Mouse (Mus musculus) hindbrain, embryonic 13.5 days (tissue): ENCODE data around the gene Tifa. TPM values are rescaled to one million over a fixed set of nuclear protein-coding genes. Genes with fewer than 3 reads are reported as not detected.

Experiments
- ATAC-seq: fragments of 200-750 bp; cut with Nextera tagmentation; 2 replicates; pipeline ENCODE4 v1.8.0; 2017; ENCODE audit warnings: moderate TSS enrichment; ENCODE audit not compliant: low FRiP score
- H3K27ac ChIP-seq: fragments of 300-500 bp; sonication (generic); 2 replicates; pipeline ENCODE4 v1.5.1; 2015; ENCODE audit warnings: inconsistent platforms, mild to moderate bottlenecking, moderate library complexity
- H3K27me3 ChIP-seq: fragments of 300-500 bp; sonication (generic); 2 replicates; pipeline ENCODE4 v1.6.1; 2015; ENCODE audit warnings: mild to moderate bottlenecking, inconsistent platforms
- H3K36me3 ChIP-seq: fragments of 300-500 bp; sonication (generic); 2 replicates; pipeline ENCODE4 v1.6.1; 2015; ENCODE audit warnings: mild to moderate bottlenecking, inconsistent platforms
- H3K4me1 ChIP-seq: fragments of 300-500 bp; sonication (generic); replicated peaks from 2 replicates; pipeline ENCODE4 v1.6.1; 2015; ENCODE audit warnings: inconsistent platforms
- H3K4me2 ChIP-seq: fragments of 300-500 bp; sonication (generic); 2 replicates; pipeline ENCODE4 v1.6.1; 2015; ENCODE audit warnings: inconsistent platforms, mild to moderate bottlenecking, moderate library complexity
- H3K4me3 ChIP-seq: fragments of 300-500 bp; sonication (generic); 2 replicates; pipeline ENCODE4 v1.5.1; 2015; ENCODE audit warnings: mild to moderate bottlenecking, inconsistent platforms
- H3K9ac ChIP-seq: fragments of 300-500 bp; sonication (generic); 2 replicates; pipeline ENCODE4 v1.6.1; 2015; ENCODE audit warnings: mild to moderate bottlenecking, inconsistent platforms
- H3K9me3 ChIP-seq: fragments of 300-500 bp; sonication (generic); 2 replicates; pipeline ENCODE4 v1.6.1; 2016; ENCODE audit warnings: inconsistent platforms
- WGBS: fragments of 180-500 bp; shearing (Covaris S2); methylation state at CpG from one replicate; pipeline ENCODE4 v1.1.7; 2015; 5-methylcytosine and 5-hydroxymethylcytosine counted together
- polyA plus RNA-seq: library from polyadenylated mRNA; unstranded; fragments of >200 nt; fragmentation: Nextera tagmentation; extraction: Ambion mirVana; gene quantifications from 2 replicates; pipeline ENCODE4 v1.2.1, GENCODE M21; 2015

The Tifa gene
- polyA plus RNA-seq, 1 experiment from 2014 or later: 4.7 TPM

DNA sequence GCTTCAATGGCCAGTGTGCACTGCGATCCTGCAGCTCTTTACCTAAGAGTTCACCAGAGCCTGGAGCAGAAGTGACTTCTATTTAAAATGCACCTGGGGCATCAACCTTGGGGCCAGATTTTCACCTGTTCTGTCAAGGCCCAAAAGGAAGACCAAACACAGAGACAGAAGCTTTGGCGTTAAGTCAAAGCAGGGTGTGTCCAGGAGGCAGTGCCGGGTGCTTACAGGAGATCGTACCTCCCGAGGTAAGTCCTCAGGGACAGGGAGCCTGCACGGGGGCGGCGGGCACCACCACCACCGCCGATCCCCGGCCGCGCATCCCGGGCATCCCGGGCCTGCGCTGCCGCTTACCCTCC lies 47.2 kb downstream of the Tifa start:
- WGBS: under 1% methylated on average over 17 of the region's 17 CpGs
- Histone ChIP-seq H3K4me1 (peaks cover 36% of the 10 kb centered on the region), H3K27me3 (no peaks in the 10 kb centered on the region), H3K4me3 (peak overlapping the region; percentile 88), H3K9ac (peak overlapping the region; percentile 92), H3K9me3 (no peaks in the 10 kb centered on the region), H3K36me3 (0 out of 2 replicates have a peak, but pooled peaks cover 5% of the 10 kb centered on the region), H3K4me2 (peak overlapping the region; percentile 84), H3K27ac (peak overlapping the region; percentile 95)
- no peak for ATAC-seq

DNA sequence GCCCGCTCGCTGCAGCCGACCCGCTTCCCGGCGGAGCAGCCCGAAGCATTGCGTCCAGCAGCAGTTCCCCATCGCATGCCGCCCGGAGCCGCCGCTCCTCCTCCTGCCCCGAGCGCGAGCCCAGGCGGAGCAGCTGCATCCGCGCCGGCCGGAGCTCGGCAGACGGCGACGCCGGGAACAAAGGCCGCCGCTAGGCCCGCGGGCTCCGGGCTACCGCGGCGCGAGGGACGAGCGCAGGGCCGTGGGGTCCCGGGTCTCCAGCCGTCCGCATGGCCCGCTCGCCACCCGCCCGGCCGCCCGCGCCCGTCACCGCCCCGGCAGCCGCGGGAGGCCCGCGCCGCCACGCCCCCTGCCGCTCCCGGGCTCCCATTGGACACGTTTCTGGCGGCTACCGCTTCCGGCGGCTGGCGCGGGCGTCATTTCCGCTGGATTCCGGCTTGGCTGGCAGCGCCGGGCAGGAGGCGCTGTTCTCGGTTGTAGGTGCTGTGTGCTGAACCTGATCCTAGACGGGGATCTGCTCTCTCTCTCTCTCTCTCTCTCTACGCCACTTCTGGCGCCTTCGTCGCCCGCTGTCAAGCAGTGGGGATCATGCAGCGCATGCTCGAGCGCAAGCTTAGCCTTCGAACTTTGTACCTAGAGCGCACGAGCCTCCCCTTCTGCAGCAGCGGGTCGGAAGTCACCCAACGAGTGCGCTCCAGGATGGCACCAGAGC lies 47.7 kb downstream of the Tifa start, which contains the start of gene Ap1ar:
Ap1ar (minus strand) TSS at position 370 of the 712 bp plus-strand sequence.
- under 1% methylated on average over 72 of the region's 89 CpGs for WGBS
- Histone ChIP-seq H3K4me3 (peak within 1 kb of the TSS; percentile 88), H3K9ac (peak within 1 kb of the TSS; percentile 92), H3K27me3 (no peaks in the 10 kb centered on the region), H3K27ac (peak within 1 kb of the TSS; percentile 95), H3K36me3 (0 out of 2 replicates have a peak, but pooled peaks cover 5% of the 10 kb centered on the region), H3K4me1 (peaks cover 36% of the 10 kb centered on the region), H3K9me3 (no peaks in the 10 kb centered on the region), H3K4me2 (peak within 1 kb of the TSS; percentile 84)
- peak; percentile 97 for ATAC-seq

DNA sequence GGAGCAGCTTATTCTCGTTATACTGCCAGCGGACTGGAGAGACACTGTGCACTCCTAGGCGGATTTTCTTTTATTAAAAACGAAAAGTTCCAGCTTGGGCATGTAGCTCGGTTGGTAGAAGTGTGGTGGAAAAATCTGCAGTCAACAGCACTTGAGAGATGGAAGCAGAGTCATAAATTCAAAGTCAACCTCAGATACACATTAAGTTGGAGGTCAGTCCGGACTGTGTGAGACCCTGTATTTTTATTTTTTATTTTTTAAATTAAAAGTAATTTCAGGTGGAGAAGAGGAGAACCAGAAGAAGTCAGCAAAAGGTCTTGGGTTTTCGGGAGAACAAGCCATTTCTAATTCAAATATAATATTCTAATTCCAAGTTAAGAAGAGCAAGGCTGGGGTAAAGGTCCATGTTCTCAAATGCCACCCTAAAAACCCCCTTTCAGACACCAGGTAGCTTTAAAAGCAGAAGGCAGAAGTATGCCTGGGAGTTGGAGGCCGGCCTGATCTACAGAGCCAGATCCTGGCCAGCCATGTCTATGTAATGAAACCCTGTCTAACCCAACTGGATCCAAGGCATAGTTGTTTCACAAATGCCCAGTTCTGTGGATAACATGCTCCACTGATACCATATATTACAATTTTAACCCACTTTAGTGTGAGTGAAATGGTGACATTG lies 48.5 kb downstream of the Tifa start:
- peak overlapping the region; percentile 88 for H3K4me3 ChIP-seq
- H3K4me2 ChIP-seq: peak overlapping the region; percentile 63
- peaks cover 36% of the 10 kb centered on the region for H3K4me1 ChIP-seq
- no peaks in the 10 kb centered on the region for H3K9me3 ChIP-seq
- no peaks in the 10 kb centered on the region for H3K27me3 ChIP-seq
- H3K9ac ChIP-seq: peak overlapping the region; percentile 92
- H3K27ac ChIP-seq: peak overlapping the region; percentile 95
- 0 out of 2 replicates have a peak, but pooled peaks cover 3% of the 10 kb centered on the region for H3K36me3 ChIP-seq
- no peak for ATAC-seq
- 36% methylated on average over 8 of the region's 8 CpGs for WGBS

- H3K27me3 ChIP-seq: no peaks in the 10 kb centered on the region
- no peaks in the 10 kb centered on the region for H3K9me3 ChIP-seq
- H3K4me3 ChIP-seq: no peak overlapping the region
- H3K27ac ChIP-seq: no peak overlapping the region
- peaks cover 10% of the 10 kb centered on the region for H3K4me1 ChIP-seq
- ATAC-seq: no peak
- H3K36me3 ChIP-seq: no peaks in the 10 kb centered on the region
- no peak overlapping the region for H3K9ac ChIP-seq
- no peak overlapping the region for H3K4me2 ChIP-seq
- 79% methylated on average over 8 of the region's 8 CpGs for WGBS
Measured at GRCm38 (mm10) chr3:127841926-127842325, 52.3 kb downstream of the Tifa start.

- no peak overlapping the region for H3K27ac ChIP-seq
- no peaks in the 10 kb centered on the region for H3K27me3 ChIP-seq
- no peaks in the 10 kb centered on the region for H3K9me3 ChIP-seq
- no peak overlapping the region for H3K4me3 ChIP-seq
- 90% methylated on average over 2 of the region's 2 CpGs for WGBS
- H3K4me2 ChIP-seq: no peak overlapping the region
- H3K9ac ChIP-seq: no peak overlapping the region
- ATAC-seq: no peak
- peaks cover 3% of the 10 kb centered on the region for H3K4me1 ChIP-seq
- no peaks in the 10 kb centered on the region for H3K36me3 ChIP-seq
Measured at GRCm38 (mm10) chr3:127843324-127843940, 53.8 kb downstream of the Tifa start.

GRCm38 (mm10) chr3:127843941-127844327 lies 54.3 kb downstream of the Tifa start:
- WGBS: 83% methylated on average over 5 of the region's 5 CpGs

GRCm38 (mm10) chr3:127848088-127848808 lies 58.6 kb downstream of the Tifa start:
- Histone ChIP-seq H3K27me3 (no peaks in the 10 kb centered on the region), H3K4me2 (no peak overlapping the region), H3K27ac (no peak overlapping the region), H3K4me3 (no peak overlapping the region), H3K9ac (no peak overlapping the region), H3K4me1 (no peaks in the 10 kb centered on the region), H3K36me3 (no peaks in the 10 kb centered on the region), H3K9me3 (no peaks in the 10 kb centered on the region)
- 86% methylated on average over 11 of the region's 11 CpGs for WGBS
- no peak for ATAC-seq

More at GRCm38 (mm10) chr3:127843941-127844327, 54.3 kb downstream of the Tifa start:
- ATAC-seq: no peak
- H3K4me3 ChIP-seq: no peak overlapping the region
- H3K27ac ChIP-seq: no peak overlapping the region
- H3K27me3 ChIP-seq: no peaks in the 10 kb centered on the region
- no peak overlapping the region for H3K4me2 ChIP-seq
- no peak overlapping the region for H3K9ac ChIP-seq
- no peaks in the 10 kb centered on the region for H3K36me3 ChIP-seq
- H3K9me3 ChIP-seq: no peaks in the 10 kb centered on the region
- H3K4me1 ChIP-seq: no peaks in the 10 kb centered on the region

DNA sequence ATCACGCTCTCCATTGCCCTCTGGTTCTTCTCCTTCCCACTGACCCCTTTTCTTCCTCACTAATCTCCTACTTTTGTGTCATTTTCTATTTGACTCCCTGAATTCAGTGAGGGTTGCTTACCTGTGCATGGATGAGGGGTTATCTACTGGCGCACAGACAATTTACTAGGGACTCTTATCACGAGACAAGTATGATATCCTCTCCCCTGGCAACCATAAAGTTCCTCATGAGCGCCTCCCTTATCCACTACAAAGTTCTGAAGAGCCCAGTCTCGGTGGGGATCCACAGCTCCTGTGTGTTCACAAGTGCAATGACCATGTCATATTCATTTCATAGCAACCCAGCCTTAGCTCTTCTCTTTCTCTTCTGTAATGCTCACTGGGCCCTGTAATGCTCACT lies 60.3 kb downstream of the Tifa start:
- H3K9ac ChIP-seq: no peak overlapping the region
- ATAC-seq: no peak
- H3K9me3 ChIP-seq: no peaks in the 10 kb centered on the region
- H3K4me1 ChIP-seq: peaks cover 7% of the 10 kb centered on the region; the same call in 1 of the 2 replicates
- H3K36me3 ChIP-seq: no peaks in the 10 kb centered on the region
- no peaks in the 10 kb centered on the region for H3K27me3 ChIP-seq
- H3K27ac ChIP-seq: no peak overlapping the region
- 86% methylated on average over 5 of the region's 5 CpGs for WGBS
- no peak overlapping the region for H3K4me3 ChIP-seq
- H3K4me2 ChIP-seq: no peak overlapping the region

GRCm38 (mm10) chr3:127850776-127851646 lies 61.4 kb downstream of the Tifa start:
- no peak overlapping the region for H3K4me2 ChIP-seq
- no peak overlapping the region for H3K27ac ChIP-seq
- H3K36me3 ChIP-seq: no peaks in the 10 kb centered on the region
- H3K4me3 ChIP-seq: no peak overlapping the region
- peaks cover 7% of the 10 kb centered on the region; the same call in 1 of the 2 replicates for H3K4me1 ChIP-seq
- no peak for ATAC-seq
- H3K27me3 ChIP-seq: no peaks in the 10 kb centered on the region
- H3K9me3 ChIP-seq: no peaks in the 10 kb centered on the region
- no peak overlapping the region for H3K9ac ChIP-seq
- 68% methylated on average over 9 of the region's 9 CpGs for WGBS

DNA sequence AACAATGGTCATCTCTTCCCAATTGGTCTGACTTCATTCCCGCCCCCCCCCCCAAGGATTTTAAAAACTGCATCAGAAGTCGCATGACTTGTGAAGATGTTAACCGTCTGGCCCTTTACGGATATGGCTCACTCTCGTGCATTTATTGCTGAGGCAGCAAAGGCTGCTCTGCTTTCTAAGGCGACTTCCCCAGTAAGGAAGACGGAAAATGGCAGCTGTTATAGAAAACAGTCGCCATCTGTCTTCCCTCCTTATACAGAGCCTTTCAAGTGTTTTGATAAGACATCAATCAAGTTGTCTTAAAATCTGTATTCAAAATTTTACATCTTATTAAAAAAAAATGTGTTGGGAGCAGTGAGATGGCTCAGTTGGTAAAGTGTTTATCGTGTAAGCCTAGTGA lies 63.1 kb downstream of the Tifa start:
- ATAC-seq: no peak
- Histone ChIP-seq H3K9me3 (no peaks in the 10 kb centered on the region), H3K4me2 (no peak overlapping the region), H3K9ac (no peak overlapping the region), H3K27me3 (no peaks in the 10 kb centered on the region), H3K27ac (no peak overlapping the region), H3K4me3 (no peak overlapping the region), H3K4me1 (peaks cover 7% of the 10 kb centered on the region; the same call in 1 of the 2 replicates), H3K36me3 (no peaks in the 10 kb centered on the region)
- 73% methylated on average over 9 of the region's 9 CpGs for WGBS

- no peaks in the 10 kb centered on the region for H3K36me3 ChIP-seq
- H3K4me2 ChIP-seq: peak overlapping the region; percentile 32
- no peak overlapping the region for H3K27ac ChIP-seq
- peaks cover 7% of the 10 kb centered on the region; the same call in 1 of the 2 replicates for H3K4me1 ChIP-seq
- WGBS: 12% methylated on average over 15 of the region's 15 CpGs
- H3K4me3 ChIP-seq: no peak overlapping the region
- H3K9me3 ChIP-seq: no peaks in the 10 kb centered on the region
- H3K9ac ChIP-seq: no peak overlapping the region
- H3K27me3 ChIP-seq: no peaks in the 10 kb centered on the region
- peak; percentile 82 for ATAC-seq
Measured at GRCm38 (mm10) chr3:127853431-127854206, 64.0 kb downstream of the Tifa start.
